Mouse (Mus musculus): ENCODE measurements around the gene Abl1. TPM values are rescaled to one million over a fixed set of nuclear protein-coding genes. Genes with fewer than 3 reads are reported as not detected.

Gene Abl1
- polyA plus RNA-seq, 1 experiment, result 44.8 TPM

DNA sequence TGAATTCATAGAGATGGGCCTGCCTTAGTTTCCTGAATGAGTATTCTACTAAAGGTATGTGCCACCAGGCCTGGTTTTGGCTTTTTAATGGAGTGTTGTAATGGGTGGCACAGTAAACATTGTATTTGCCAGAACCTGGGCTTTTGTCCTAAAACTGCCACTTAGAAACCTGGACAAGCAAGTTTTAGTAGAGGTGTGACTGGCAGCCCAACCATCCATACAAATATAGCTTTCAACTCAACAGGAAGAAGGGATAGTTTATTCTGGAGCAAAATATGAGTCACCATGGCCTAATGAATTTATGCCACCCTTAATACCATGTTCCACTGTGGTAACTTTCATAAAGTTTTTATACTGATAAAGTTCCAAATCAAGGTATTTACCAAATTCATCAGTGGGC is 15.1 kb downstream of the Abl1 start:
- no peaks in the 10 kb centered on the region for H3K9me3 ChIP-seq (replicated peaks; ENCODE audit: control insufficient read depth, insufficient read depth, low read length, poor library complexity, severe bottlenecking)
- H3K36me3 ChIP-seq (ENCODE audit: control insufficient read depth, insufficient read depth, low read length, poor library complexity, severe bottlenecking), result no peaks in the 10 kb centered on the region
- TF ChIP-seq POLR2A (IDR thresholded peaks at IDR 0.05; ENCODE audit: insufficient read depth, low read length), result no peak
- H3K27me3 ChIP-seq (ENCODE audit: control insufficient read depth, insufficient read depth, low read length, poor library complexity, severe bottlenecking), result no peaks in the 10 kb centered on the region
- H3K27ac ChIP-seq (ENCODE audit: insufficient read depth, low read length), result no peak overlapping the region
- H3K9ac ChIP-seq (ENCODE audit: low read depth, poor library complexity, severe bottlenecking), result no peak overlapping the region
- no peak overlapping the region for H3K4me3 ChIP-seq (ENCODE audit: low read depth, low read length)
- no peaks in the 10 kb centered on the region for H3K4me1 ChIP-seq (ENCODE audit: control insufficient read depth, insufficient read depth, low read length)

DNA sequence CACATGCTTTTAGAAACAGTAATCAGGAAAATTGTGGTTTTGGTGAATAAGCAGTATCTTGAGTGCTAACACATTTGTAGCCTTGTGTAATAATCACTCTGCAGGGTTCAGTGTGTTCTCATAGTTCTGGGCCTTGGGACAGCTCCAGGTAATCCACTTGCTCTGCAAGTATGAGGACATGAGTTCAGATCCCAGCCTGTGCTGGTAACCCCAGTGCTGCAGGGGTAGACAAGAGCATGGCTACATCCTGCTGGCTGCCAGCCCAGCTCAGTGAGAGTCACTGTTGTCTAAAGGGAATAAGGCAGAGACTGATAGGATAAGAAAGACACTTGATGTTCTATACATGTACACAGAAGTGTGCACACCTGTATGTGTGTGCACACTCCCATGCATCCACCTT is 17.7 kb downstream of the Abl1 start:
- H3K27me3 ChIP-seq (ENCODE audit: control insufficient read depth, insufficient read depth, low read length, poor library complexity, severe bottlenecking), result no peaks in the 10 kb centered on the region
- no peaks in the 10 kb centered on the region for H3K9me3 ChIP-seq (replicated peaks; ENCODE audit: control insufficient read depth, insufficient read depth, low read length, poor library complexity, severe bottlenecking)
- no peaks in the 10 kb centered on the region for H3K4me1 ChIP-seq (ENCODE audit: control insufficient read depth, insufficient read depth, low read length)
- TF ChIP-seq EP300 (IDR thresholded peaks at IDR 0.05; ENCODE audit: insufficient read depth, low read depth, low read length), result no peak
- no peak overlapping the region for H3K9ac ChIP-seq (ENCODE audit: low read depth, poor library complexity, severe bottlenecking)
- no peak overlapping the region for H3K4me3 ChIP-seq (ENCODE audit: low read depth, low read length)
- H3K27ac ChIP-seq (ENCODE audit: insufficient read depth, low read length), result no peak overlapping the region
- H3K36me3 ChIP-seq (ENCODE audit: control insufficient read depth, insufficient read depth, low read length, poor library complexity, severe bottlenecking), result no peaks in the 10 kb centered on the region

DNA sequence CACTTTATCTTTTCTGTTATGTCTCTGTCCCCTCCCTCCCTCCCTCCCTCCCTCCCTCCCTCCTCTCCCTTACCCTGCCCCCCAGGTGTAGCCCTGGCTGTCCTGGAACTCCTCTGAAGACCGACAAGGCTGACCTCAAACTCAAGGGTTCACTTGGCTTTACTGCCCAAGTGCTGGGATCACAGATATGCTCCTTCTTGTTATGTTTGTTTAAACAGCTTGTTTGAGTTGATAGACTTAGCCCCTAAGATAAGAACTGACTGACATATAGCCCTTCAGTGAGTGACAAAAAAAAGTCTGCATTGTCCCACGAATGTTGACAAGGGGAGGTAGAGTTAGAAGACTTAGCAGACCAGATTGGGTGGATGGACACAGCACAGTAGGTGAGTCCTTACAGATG is 18.4 kb downstream of the Abl1 start:
- H3K27me3 ChIP-seq (ENCODE audit: control insufficient read depth, insufficient read depth, low read length, poor library complexity, severe bottlenecking), result no peaks in the 10 kb centered on the region
- TF ChIP-seq CTCF (IDR thresholded peaks at IDR 0.05; ENCODE audit: low read depth, low read length) (no peak), POLR2A (IDR thresholded peaks at IDR 0.05; ENCODE audit: insufficient read depth, low read length) (no peak), EP300 (IDR thresholded peaks at IDR 0.05; ENCODE audit: insufficient read depth, low read depth, low read length) (no peak)

DNA sequence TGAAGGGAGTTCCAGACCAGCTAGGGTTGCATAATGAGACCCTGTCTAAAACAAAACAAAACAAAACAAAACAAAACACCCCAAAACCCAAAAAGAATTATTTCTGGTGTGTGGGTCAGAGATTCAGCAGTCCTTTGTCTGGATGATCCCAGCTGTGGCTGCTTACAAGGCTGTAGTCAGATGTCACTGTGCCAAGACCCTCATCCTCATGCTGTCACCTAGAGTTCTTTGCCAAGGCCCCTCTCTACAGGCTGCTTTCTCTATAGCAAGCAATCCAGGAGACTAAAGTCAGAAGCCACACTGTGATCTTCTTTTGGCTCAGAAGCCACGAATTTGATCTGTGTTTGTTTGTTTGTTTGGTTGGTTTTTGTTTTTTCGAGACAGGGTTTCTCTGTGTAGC is 24.5 kb downstream of the Abl1 start:
- H3K9ac ChIP-seq (ENCODE audit: low read depth, poor library complexity, severe bottlenecking), result no peak overlapping the region
- no peaks in the 10 kb centered on the region for H3K36me3 ChIP-seq (ENCODE audit: control insufficient read depth, insufficient read depth, low read length, poor library complexity, severe bottlenecking)
- no peaks in the 10 kb centered on the region for H3K9me3 ChIP-seq (replicated peaks; ENCODE audit: control insufficient read depth, insufficient read depth, low read length, poor library complexity, severe bottlenecking)
- H3K27ac ChIP-seq (ENCODE audit: insufficient read depth, low read length), result no peak overlapping the region
- TF ChIP-seq POLR2A (IDR thresholded peaks at IDR 0.05; ENCODE audit: insufficient read depth, low read length), result no peak
- no peak for TF ChIP-seq CTCF (IDR thresholded peaks at IDR 0.05; ENCODE audit: low read depth, low read length)
- no peak for TF ChIP-seq EP300 (IDR thresholded peaks at IDR 0.05; ENCODE audit: insufficient read depth, low read depth, low read length)
- no peak overlapping the region for H3K4me3 ChIP-seq (ENCODE audit: low read depth, low read length)
- no peaks in the 10 kb centered on the region for H3K4me1 ChIP-seq (ENCODE audit: control insufficient read depth, insufficient read depth, low read length)
- H3K27me3 ChIP-seq (ENCODE audit: control insufficient read depth, insufficient read depth, low read length, poor library complexity, severe bottlenecking), result no peaks in the 10 kb centered on the region

More for the DNA sequence above, 18.4 kb downstream of the Abl1 start:
- Histone ChIP-seq H3K27ac (ENCODE audit: insufficient read depth, low read length) (no peak overlapping the region), H3K9me3 (replicated peaks; ENCODE audit: control insufficient read depth, insufficient read depth, low read length, poor library complexity, severe bottlenecking) (no peaks in the 10 kb centered on the region), H3K9ac (ENCODE audit: low read depth, poor library complexity, severe bottlenecking) (no peak overlapping the region), H3K36me3 (ENCODE audit: control insufficient read depth, insufficient read depth, low read length, poor library complexity, severe bottlenecking) (no peaks in the 10 kb centered on the region), H3K4me3 (ENCODE audit: low read depth, low read length) (no peak overlapping the region), H3K4me1 (ENCODE audit: control insufficient read depth, insufficient read depth, low read length) (no peaks in the 10 kb centered on the region)

DNA sequence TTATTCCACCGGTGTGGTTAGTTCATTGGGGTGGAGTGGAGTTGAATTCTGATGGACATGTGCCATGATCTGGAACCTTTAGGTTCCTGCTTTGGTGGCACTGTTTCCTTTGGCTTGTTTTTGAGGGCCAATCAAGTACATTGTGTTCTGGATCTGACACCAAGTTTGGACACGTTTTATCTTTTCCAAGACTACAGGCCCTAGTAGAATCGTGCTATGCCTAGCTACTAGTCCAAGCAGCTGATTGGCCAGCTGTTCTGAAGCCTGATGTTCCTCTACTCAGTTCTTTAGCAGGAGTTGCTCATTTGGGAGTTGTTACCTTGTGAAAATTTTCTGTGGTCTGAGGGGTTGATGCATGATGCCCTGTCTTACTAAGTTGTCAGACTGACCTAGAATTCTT is 25.6 kb downstream of the Abl1 start:
- TF ChIP-seq POLR2A (IDR thresholded peaks at IDR 0.05; ENCODE audit: insufficient read depth, low read length) (no peak), CTCF (IDR thresholded peaks at IDR 0.05; ENCODE audit: low read depth, low read length) (no peak), EP300 (IDR thresholded peaks at IDR 0.05; ENCODE audit: insufficient read depth, low read depth, low read length) (no peak)
- Histone ChIP-seq H3K36me3 (ENCODE audit: control insufficient read depth, insufficient read depth, low read length, poor library complexity, severe bottlenecking) (no peaks in the 10 kb centered on the region), H3K9ac (ENCODE audit: low read depth, poor library complexity, severe bottlenecking) (no peak overlapping the region), H3K9me3 (replicated peaks; ENCODE audit: control insufficient read depth, insufficient read depth, low read length, poor library complexity, severe bottlenecking) (no peaks in the 10 kb centered on the region), H3K4me1 (ENCODE audit: control insufficient read depth, insufficient read depth, low read length) (no peaks in the 10 kb centered on the region), H3K27me3 (ENCODE audit: control insufficient read depth, insufficient read depth, low read length, poor library complexity, severe bottlenecking) (no peaks in the 10 kb centered on the region), H3K4me3 (ENCODE audit: low read depth, low read length) (no peak overlapping the region), H3K27ac (ENCODE audit: insufficient read depth, low read length) (no peak overlapping the region)

DNA sequence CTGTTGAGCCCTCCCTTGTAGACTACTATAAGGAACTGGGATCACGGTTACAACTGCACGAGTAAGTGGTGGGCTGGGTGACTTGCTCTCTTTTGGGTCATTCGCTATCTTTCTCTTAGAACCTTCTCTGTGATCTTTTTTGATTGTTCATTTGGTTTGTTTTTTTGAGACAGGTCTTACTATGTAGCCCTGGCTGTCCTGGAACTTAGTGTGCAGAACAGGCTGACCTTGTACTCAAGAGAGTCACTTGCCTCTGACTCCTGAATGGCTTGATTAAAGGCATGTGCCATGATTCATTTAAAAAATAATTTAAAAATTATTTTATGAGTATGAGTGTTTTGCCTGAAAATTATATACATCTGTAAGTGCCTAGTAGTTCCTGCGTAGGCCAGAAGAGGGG is 26.6 kb downstream of the Abl1 start:
- no peaks in the 10 kb centered on the region for H3K9me3 ChIP-seq (replicated peaks; ENCODE audit: control insufficient read depth, insufficient read depth, low read length, poor library complexity, severe bottlenecking)

More for the DNA sequence above, 26.6 kb downstream of the Abl1 start:
- Histone ChIP-seq H3K27ac (ENCODE audit: insufficient read depth, low read length) (no peak overlapping the region), H3K36me3 (ENCODE audit: control insufficient read depth, insufficient read depth, low read length, poor library complexity, severe bottlenecking) (no peaks in the 10 kb centered on the region), H3K4me1 (ENCODE audit: control insufficient read depth, insufficient read depth, low read length) (no peaks in the 10 kb centered on the region), H3K4me3 (ENCODE audit: low read depth, low read length) (no peak overlapping the region), H3K9ac (ENCODE audit: low read depth, poor library complexity, severe bottlenecking) (no peak overlapping the region), H3K27me3 (ENCODE audit: control insufficient read depth, insufficient read depth, low read length, poor library complexity, severe bottlenecking) (no peaks in the 10 kb centered on the region)
- TF ChIP-seq CTCF (IDR thresholded peaks at IDR 0.05; ENCODE audit: low read depth, low read length), result no peak
- TF ChIP-seq EP300 (IDR thresholded peaks at IDR 0.05; ENCODE audit: insufficient read depth, low read depth, low read length), result no peak
- no peak for TF ChIP-seq POLR2A (IDR thresholded peaks at IDR 0.05; ENCODE audit: insufficient read depth, low read length)

All from ES-Bruce4 (cell line).